Mouse (Mus musculus): Measurements from ENCODE around the gene Fam129b.
A peak's percentile ranks its signal among the peaks of the same experiment; 100 is the strongest.

The Fam129b gene

GRCm38 (mm10) chr2:32921235-32921634 is 45.3 kb downstream of the Fam129b start:
- no peak for DNase-seq (ENCODE audit: extremely low read depth, insufficient read length, low spot score)

- DNase-seq (ENCODE audit: extremely low read depth, insufficient read length, low spot score), result no peak
These were observed 46.0 kb downstream of the Fam129b start for GRCm38 (mm10) chr2:32921801-32922380.

- no peak for DNase-seq (ENCODE audit: extremely low read depth, insufficient read length, low spot score)
These were observed 46.6 kb downstream of the Fam129b start for GRCm38 (mm10) chr2:32922564-32922963.

- DNase-seq (ENCODE audit: extremely low read depth, insufficient read length, low spot score), result no peak
These were observed 47.8 kb downstream of the Fam129b start for GRCm38 (mm10) chr2:32923551-32924250.

- DNase-seq (ENCODE audit: extremely low read depth, insufficient read length, low spot score), result no peak
These were observed 48.5 kb downstream of the Fam129b start for GRCm38 (mm10) chr2:32924306-32924844.

- no peak for DNase-seq (ENCODE audit: extremely low read depth, insufficient read length, low spot score)
These were observed 50.6 kb downstream of the Fam129b start for GRCm38 (mm10) chr2:32926330-32927075.

- DNase-seq (ENCODE audit: extremely low read depth, insufficient read length, low spot score), result no peak
These were observed 51.8 kb downstream of the Fam129b start for GRCm38 (mm10) chr2:32927624-32928234.

GRCm38 (mm10) chr2:32928235-32928946 is 52.5 kb downstream of the Fam129b start:
- peak; percentile 73 for DNase-seq (ENCODE audit: extremely low read depth, insufficient read length, low spot score)

GRCm38 (mm10) chr2:32928947-32929829 is 53.3 kb downstream of the Fam129b start:
- DNase-seq (ENCODE audit: extremely low read depth, insufficient read length, low spot score), result no peak

- no peak for DNase-seq (ENCODE audit: extremely low read depth, insufficient read length, low spot score)
These were observed 55.8 kb downstream of the Fam129b start for GRCm38 (mm10) chr2:32931730-32932129.

GRCm38 (mm10) chr2:32938741-32939140 is 62.8 kb downstream of the Fam129b start:
- no peak for DNase-seq (ENCODE audit: extremely low read depth, insufficient read length, low spot score)

GRCm38 (mm10) chr2:32939418-32939817 is 63.5 kb downstream of the Fam129b start:
- no peak for DNase-seq (ENCODE audit: extremely low read depth, insufficient read length, low spot score)

GRCm38 (mm10) chr2:32940483-32940882 is 64.6 kb downstream of the Fam129b start:
- no peak for DNase-seq (ENCODE audit: extremely low read depth, insufficient read length, low spot score)

- no peak for DNase-seq (ENCODE audit: extremely low read depth, insufficient read length, low spot score)
These were observed 71.5 kb downstream of the Fam129b start for GRCm38 (mm10) chr2:32947454-32947853.

- no peak for DNase-seq (ENCODE audit: extremely low read depth, insufficient read length, low spot score)
These were observed 78.7 kb downstream of the Fam129b start for GRCm38 (mm10) chr2:32954581-32954980.

- no peak for DNase-seq (ENCODE audit: extremely low read depth, insufficient read length, low spot score)
These were observed 81.4 kb downstream of the Fam129b start for GRCm38 (mm10) chr2:32957344-32957743.

GRCm38 (mm10) chr2:32960273-32960672 is 84.4 kb downstream of the Fam129b start:
- no peak for DNase-seq (ENCODE audit: extremely low read depth, insufficient read length, low spot score)

GRCm38 (mm10) chr2:32961192-32961995 is 85.5 kb downstream of the Fam129b start, which contains the start of the genes Rpl12 and Lrsam1:
Gene Rpl12 (plus strand): TSS chr2:32961559.
Gene Lrsam1 (minus strand): TSS chr2:32961614.
- peak; percentile 91 for DNase-seq (ENCODE audit: extremely low read depth, insufficient read length, low spot score)
